Mouse (Mus musculus) heart, postnatal 36 days (tissue): ENCODE measurements around the gene Fam160a2. TPM values are rescaled to one million over a fixed set of nuclear protein-coding genes. Genes with fewer than 3 reads are reported as not detected.
"Not testable (repeated sequence)": the region's sequence is repeated elsewhere in the genome, so short reads cannot be mapped to it uniquely, and the experiment has no call there.

ENCODE experiments used
- DNase-seq, 2 experiments: peaks; one replicate each; pipeline ENCODE4 v3.0.0; 2021 to 2022
- intact Hi-C: fragments of 180-260 bp; cut with DNase I; formaldehyde crosslinking; loops from one replicate; pipeline ENCODE4 v1.15.1; 2025
- total RNA-seq, 2 experiments: library from RNA; stranded (reverse); gene quantifications; 2 replicates each; pipeline ENCODE4 v1.2.3; 2021

The Fam160a2 gene
- total RNA-seq, 2 experiments from 2014 or later, result 18.1 to 19.0 TPM

DNA sequence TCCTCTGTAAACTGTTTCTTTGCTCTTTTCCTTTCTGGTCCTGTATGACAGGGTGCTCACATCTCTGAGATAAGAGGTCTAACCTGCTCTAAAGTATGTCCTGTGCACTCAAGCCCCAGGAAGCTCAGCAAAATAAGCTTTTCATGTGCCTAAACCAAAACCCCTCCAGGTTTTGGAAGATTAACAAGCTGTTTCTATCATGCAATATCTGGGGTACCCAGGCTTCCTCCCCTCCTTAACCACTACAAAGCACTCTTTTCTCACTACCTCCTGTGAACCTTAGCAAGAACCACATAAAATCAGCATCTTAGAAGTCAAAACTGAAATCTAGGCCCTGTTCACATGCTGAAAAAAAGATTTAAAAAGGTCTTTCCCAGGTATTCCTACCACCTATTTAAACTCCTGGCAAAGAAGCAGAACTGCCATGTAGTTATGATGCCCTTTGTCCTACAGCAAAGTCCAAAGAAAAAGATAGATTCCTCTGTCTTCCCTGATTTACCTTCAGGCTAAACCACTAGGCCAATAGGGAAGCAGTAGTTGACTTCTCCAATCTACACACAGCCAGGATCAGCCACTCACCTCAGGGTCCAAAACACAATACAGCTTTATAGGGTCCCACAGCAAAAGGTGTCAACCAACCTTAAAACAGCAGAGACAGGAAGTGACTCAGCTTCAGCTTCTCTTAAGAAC is 4.6 kb downstream of the Fam160a2 start:
- intact Hi-C loops, result loop anchor here (5.0 to 10.0 kb wide), 3 partner anchors 168 to 420 kb away; partner anchors contain the start of genes Mrpl17 and Trim3

GRCm38 (mm10) chr7:105394606-105395005 is 5.2 kb downstream of the Fam160a2 start:
- intact Hi-C loops, result loop anchor here (5.0 to 10.0 kb wide), 3 partner anchors 167 to 420 kb away; partner anchors contain the start of genes Mrpl17 and Trim3

More for the DNA sequence above, 4.6 kb downstream of the Fam160a2 start:
- DNase-seq, result no peak

GRCm38 (mm10) chr7:105390236-105390635 is 9.6 kb downstream of the Fam160a2 start:
- intact Hi-C loops, result loop anchor here (10.0 kb wide), 1 partner anchor 425 kb away; the partner anchor contains the start of gene Mrpl17
- DNase-seq, result no peak

More at GRCm38 (mm10) chr7:105394606-105395005, 5.2 kb downstream of the Fam160a2 start:
- no peak for DNase-seq

GRCm38 (mm10) chr7:105387696-105388095 is 12.2 kb downstream of the Fam160a2 start:
- no peak for DNase-seq
- intact Hi-C loops, result no loop called here

GRCm38 (mm10) chr7:105380329-105380728 is 19.5 kb downstream of the Fam160a2 start:
- intact Hi-C loops, result no loop called here
- no peak for DNase-seq

DNA sequence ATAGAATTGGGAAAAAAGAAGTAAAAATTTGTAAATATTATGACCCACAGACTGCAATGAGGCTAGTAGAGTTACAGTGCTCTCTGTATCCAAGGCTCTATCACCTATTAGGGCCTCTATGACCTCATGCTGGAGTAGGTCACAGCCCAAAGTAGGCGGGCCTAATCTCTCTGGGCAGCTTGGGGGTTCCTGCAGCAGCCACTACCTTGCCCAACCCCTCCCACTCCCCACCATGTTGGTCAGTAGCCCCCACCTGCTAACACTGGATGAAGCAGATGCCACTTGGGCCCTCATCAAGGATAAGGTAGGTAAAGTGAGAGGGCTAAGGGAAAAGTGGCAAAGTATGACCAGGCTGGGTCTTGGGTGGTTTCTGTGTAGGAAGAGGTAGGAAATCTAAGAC is 25.0 kb downstream of the Fam160a2 start, which contains the start of gene Gm5901:
Gm5901 (plus strand) TSS at position 173 of the 400 bp plus-strand sequence.
- intact Hi-C loops, result no loop called here

DNA sequence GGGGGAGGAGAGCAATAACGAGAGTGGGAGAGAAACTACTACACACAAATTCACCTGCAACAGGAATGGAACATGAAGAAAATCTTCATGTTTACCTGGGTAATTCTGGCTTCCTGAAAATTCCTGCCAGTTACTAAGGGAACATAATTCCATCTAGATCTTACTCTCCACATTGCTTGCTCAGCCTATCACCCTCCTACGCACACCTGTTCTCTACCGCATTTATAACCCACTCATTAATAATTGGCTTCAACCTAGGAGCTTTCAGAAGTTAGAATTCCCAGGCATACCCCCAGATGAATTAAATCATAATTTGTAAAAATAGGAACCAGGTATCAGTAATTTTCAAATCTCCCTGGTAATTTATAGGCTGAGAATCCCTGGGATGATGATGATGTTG is 25.9 kb downstream of the Fam160a2 start:
- no peak for DNase-seq
- intact Hi-C loops, result no loop called here

More for the DNA sequence above, 25.0 kb downstream of the Fam160a2 start, which contains the start of gene Gm5901:
- DNase-seq, result no peak

DNA sequence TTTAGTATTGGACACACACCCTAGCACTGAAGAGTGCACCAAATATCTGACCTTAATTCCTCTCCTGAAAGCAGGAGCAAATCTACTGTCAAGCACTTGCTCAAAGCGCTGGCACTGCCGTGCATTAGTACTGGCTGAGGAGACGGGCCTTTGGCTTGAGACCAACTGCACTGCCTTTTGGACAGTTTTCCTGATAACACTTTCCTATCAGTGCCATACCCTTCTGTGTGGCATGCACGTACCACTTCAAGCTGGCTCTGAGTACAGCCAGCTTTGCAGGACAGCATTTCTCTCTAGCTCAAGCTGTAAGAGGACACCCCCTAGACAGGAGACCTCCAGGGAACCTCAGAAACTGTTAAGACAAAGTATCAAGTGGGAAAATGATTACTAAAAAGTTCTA is 26.3 kb downstream of the Fam160a2 start:
- peak; percentile 44 to 52 for DNase-seq
- intact Hi-C loops, result no loop called here

DNA sequence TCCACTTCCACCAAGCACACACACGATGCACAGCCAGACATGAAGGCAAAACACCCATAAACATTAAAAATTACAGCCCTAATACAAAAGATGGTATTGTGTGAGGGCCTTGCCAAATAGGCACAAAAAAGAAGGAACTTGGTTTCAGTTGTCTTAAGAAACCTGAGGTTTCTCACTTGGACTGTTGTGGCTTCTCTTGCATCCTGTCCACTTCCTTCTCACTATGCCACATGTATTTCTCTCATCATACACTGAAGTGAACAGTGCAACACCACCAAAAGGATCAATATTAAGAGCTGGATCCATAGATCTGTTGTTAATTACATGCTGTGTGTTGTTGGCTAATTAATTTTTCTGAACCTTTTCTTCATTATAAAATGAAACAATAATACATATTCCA is 26.9 kb downstream of the Fam160a2 start:
- DNase-seq, result no peak
- intact Hi-C loops, result no loop called here

GRCm38 (mm10) chr7:105368521-105368920 is 31.3 kb downstream of the Fam160a2 start:
- no peak for DNase-seq
- intact Hi-C loops, result no loop called here

- no peak for DNase-seq
These were observed 31.9 kb downstream of the Fam160a2 start, which contains the start of gene Olfr692 for GRCm38 (mm10) chr7:105367930-105368329. Gene Olfr692, plus strand, starts transcription at chr7:105368230.

DNA sequence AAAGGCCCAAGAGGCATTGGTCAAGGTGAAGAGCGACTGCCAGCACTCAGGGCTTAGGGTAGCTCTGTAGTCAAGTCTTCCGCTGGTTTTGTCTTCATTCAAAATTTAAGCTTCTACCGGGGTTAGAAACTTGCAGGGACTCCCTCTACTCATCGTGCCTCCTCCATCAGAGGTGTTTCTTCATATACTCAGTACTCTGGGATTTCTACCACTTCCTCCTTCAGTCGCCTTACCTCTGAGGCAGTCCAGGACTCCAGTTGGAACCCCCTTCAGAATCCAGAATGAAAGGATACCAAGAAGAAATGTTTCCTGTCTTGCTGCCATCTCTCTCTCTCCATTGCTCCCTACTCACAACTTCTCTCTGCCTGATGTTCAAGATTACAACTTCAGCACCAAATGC is 32.6 kb downstream of the Fam160a2 start:
- intact Hi-C loops, result no loop called here

More at GRCm38 (mm10) chr7:105367930-105368329, 31.9 kb downstream of the Fam160a2 start, which contains the start of gene Olfr692:
- intact Hi-C loops, result no loop called here

GRCm38 (mm10) chr7:105361713-105362112 is 38.1 kb downstream of the Fam160a2 start:
- DNase-seq, result no peak
- intact Hi-C loops, result no loop called here

More for the DNA sequence above, 32.6 kb downstream of the Fam160a2 start:
- no peak for DNase-seq

- intact Hi-C loops, DNase-seq: not testable (repeated sequence)
These were observed 43.4 kb downstream of the Fam160a2 start for GRCm38 (mm10) chr7:105356487-105356886.

DNA sequence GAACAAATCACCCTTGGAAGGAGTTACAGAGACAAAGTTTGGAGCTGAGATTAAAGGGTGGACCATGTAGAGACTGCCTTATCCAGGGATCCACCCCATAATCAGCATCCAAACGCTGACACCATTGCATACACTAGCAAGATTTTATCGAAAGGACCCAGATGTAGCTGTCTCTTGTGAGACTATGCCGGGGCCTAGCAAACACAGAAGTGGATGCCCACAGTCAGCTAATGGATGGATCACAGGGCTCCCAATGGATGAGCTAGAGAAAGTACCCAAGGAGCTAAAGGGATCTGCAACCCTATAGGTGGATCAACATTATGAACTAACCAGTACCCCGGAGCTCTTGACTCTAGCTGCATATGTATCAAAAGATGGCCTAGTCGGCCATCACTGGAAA is 43.8 kb downstream of the Fam160a2 start:
- DNase-seq, intact Hi-C loops: not testable (repeated sequence)

DNA sequence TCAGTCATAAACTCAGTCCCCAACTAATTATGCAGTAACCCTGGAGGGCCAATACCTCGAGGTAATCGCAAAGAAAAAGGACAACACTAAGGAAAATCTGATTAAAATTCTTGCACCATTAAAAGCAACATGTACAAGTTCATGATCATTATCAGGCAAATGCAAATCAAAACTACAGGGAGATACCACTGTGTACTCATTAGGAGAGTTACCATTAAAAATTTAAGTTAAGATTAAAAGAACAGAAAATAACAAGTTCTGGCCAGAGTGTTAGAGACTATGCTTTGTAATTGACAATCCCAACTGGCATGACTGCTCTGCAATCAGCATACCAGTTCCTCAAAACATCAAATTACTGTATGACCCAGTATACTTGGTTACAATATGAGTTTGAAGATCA is 57.1 kb downstream of the Fam160a2 start:
- intact Hi-C loops, result no loop called here
- no peak for DNase-seq

DNA sequence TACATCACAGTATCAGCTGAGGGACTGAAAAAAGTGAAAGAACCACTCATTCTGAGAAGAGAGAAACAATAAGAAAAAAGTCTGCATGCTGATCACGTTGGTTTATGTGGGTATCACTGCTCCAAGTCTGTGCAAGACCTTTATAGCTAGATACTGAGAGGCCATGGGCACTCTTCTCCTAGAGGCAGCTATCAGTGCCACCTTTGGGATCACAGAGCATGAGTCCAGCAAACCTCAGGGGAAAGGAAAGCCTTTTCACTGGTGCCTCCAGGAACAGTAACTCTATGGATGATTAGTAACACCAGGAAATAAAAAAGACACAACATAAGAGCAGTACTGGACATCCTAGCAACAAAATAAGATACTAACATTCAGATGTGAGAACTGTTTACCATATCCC is 57.7 kb downstream of the Fam160a2 start, which contains the start of gene Olfr691:
Olfr691 (minus strand) TSS at position 101 of the 400 bp plus-strand sequence.
- intact Hi-C loops, result no loop called here
- DNase-seq, result no peak

- no peak for DNase-seq
- intact Hi-C loops, result no loop called here
These were observed 65.8 kb downstream of the Fam160a2 start, which contains the start of gene Olfr690 for GRCm38 (mm10) chr7:105334004-105334403. Gene Olfr690, minus strand, starts transcription at chr7:105334104.

- intact Hi-C loops, result loop anchor here (1.0 to 2.0 kb wide), 2 partner anchors 75 to 155 kb away; no protein-coding TSS in a partner anchor
- DNase-seq, result no peak
These were observed 74.6 kb downstream of the Fam160a2 start for GRCm38 (mm10) chr7:105325302-105325701.
